Mouse (Mus musculus): ENCODE data around the gene St6galnac6.

- TF ChIP-seq CTCF (IDR thresholded peaks at IDR 0.05; ENCODE audit: insufficient read depth, low read depth, low read length) (no peak), POLR2A (IDR thresholded peaks at IDR 0.05; ENCODE audit: insufficient read depth, low read depth, low read length) (no peak)
Measured at GRCm38 (mm10) chr2:32596725-32597124, 2.8 kb upstream of the St6galnac6 start.
